Mouse (Mus musculus): ENCODE data around the gene Tet3.

- TF ChIP-seq POLR2A (IDR thresholded peaks at IDR 0.05; ENCODE audit: low read depth, low read length) (no peak), CTCF (IDR thresholded peaks at IDR 0.05; ENCODE audit: extremely low read depth, insufficient read length, insufficient replicate concordance, low read depth, low read length) (no peak)
Measured at GRCm38 (mm10) chr6:83488200-83488599, 29.3 kb upstream of the Tet3 start.
